Mouse (Mus musculus) MEL (cell line): Measurements from ENCODE around the gene Olfr1161. TPM values are rescaled to one million over a fixed set of nuclear protein-coding genes. Genes with fewer than 3 reads are reported as not detected.

Source experiments
- DNase-seq: peaks from one replicate; pipeline ENCODE4 v3.0.0; 2011; ENCODE audit warnings: low read depth, low spot score
- H3K27ac ChIP-seq: 2 replicates; pipeline ENCODE4 v1.5.1; 2012; ENCODE audit warnings: low read depth, mild to moderate bottlenecking, control low read depth, low read length, moderate library complexity; ENCODE audit not compliant: control insufficient read depth
- H3K27me3 ChIP-seq, 2 experiments: fragments of 150-350 bp in 1 of 2; sonication (generic) in 1 of 2; 2 replicates each; pipeline ENCODE4 v1.6.1; 2012; ENCODE audit warnings: low read length in 2 of 2, mild to moderate bottlenecking in 2 of 2, improper control_type of control experiment in 1 of 2, moderate library complexity in 1 of 2; ENCODE audit not compliant: insufficient read depth in 2 of 2, control insufficient read depth in 1 of 2
- H3K36me3 ChIP-seq, 2 experiments: 2 replicates each; pipeline ENCODE4 v1.6.1; 2012 to 2014; ENCODE audit warnings: low read length in 2 of 2, improper control_type of control experiment in 1 of 2, inconsistent platforms in 1 of 2, mild to moderate bottlenecking in 1 of 2; ENCODE audit not compliant: insufficient read depth in 2 of 2, control insufficient read depth in 1 of 2
- H3K4me1 ChIP-seq, 2 experiments: fragments of 150-350 bp in 1 of 2; sonication (generic) in 1 of 2; 2 replicates each; pipeline ENCODE4 v1.6.1; 2012; ENCODE audit warnings: low read length in 2 of 2, improper control_type of control experiment in 1 of 2, mild to moderate bottlenecking in 1 of 2; ENCODE audit not compliant: insufficient read depth in 2 of 2, control insufficient read depth in 1 of 2
- H3K4me3 ChIP-seq, 2 experiments: fragments of 150-350 bp in 1 of 2; sonication (generic) in 1 of 2; 2 replicates each; pipeline ENCODE4 v1.5.1; 2012; ENCODE audit warnings: low read depth in 2 of 2, low read length in 2 of 2, mild to moderate bottlenecking in 2 of 2, moderate library complexity in 2 of 2, control low read depth in 1 of 2, improper control_type of control experiment in 1 of 2; ENCODE audit not compliant: control insufficient read depth in 1 of 2, insufficient read depth in 1 of 2
- H3K79me2 ChIP-seq: 2 replicates; pipeline ENCODE4 v1.6.1; 2012; ENCODE audit warnings: mild to moderate bottlenecking, low read length, moderate library complexity; ENCODE audit not compliant: control insufficient read depth, poor library complexity, insufficient read depth
- H3K9ac ChIP-seq: 2 replicates; pipeline ENCODE4 v1.6.1; 2012; ENCODE audit warnings: low read depth, mild to moderate bottlenecking, control low read depth, low read length, moderate library complexity; ENCODE audit not compliant: control insufficient read depth, poor library complexity, severe bottlenecking
- H3K9me3 ChIP-seq: fragments of 150-350 bp; sonication (generic); replicated peaks from 2 replicates; pipeline ENCODE4 v1.6.1; 2012; ENCODE audit warnings: mild to moderate bottlenecking, low read length, improper control_type of control experiment, moderate library complexity; ENCODE audit not compliant: insufficient read depth
- BHLHE40 ChIP-seq: IDR thresholded peaks from 2 replicates; pipeline ENCODE4 v1.6.1; 2012; ENCODE audit warnings: low read depth, mild to moderate bottlenecking, inconsistent platforms, low read length, improper control_type of control experiment, borderline replicate concordance
- CHD1 ChIP-seq: IDR thresholded peaks from 2 replicates; pipeline ENCODE4 v1.6.1; 2012; ENCODE audit warnings: low read depth, mild to moderate bottlenecking, inconsistent platforms, low read length, improper control_type of control experiment
- E2F4 ChIP-seq: IDR thresholded peaks from 2 replicates; pipeline ENCODE4 v1.6.1; 2011; ENCODE audit warnings: low read depth, low read length, improper control_type of control experiment, borderline replicate concordance
- ELF1 ChIP-seq: IDR thresholded peaks from 2 replicates; pipeline ENCODE4 v1.6.1; 2014; ENCODE audit warnings: low read depth, mild to moderate bottlenecking, inconsistent platforms, low read length, improper control_type of control experiment, moderate library complexity
- ETS1 ChIP-seq: IDR thresholded peaks from 2 replicates; pipeline ENCODE4 v1.6.1; 2012; ENCODE audit warnings: low read depth, mild to moderate bottlenecking, inconsistent platforms, low read length, improper control_type of control experiment, moderate library complexity
- GABPA ChIP-seq: IDR thresholded peaks from 2 replicates; pipeline ENCODE4 v1.6.1; 2012; ENCODE audit warnings: low read depth, mild to moderate bottlenecking, inconsistent platforms, low read length, improper control_type of control experiment, moderate library complexity
- GATA1 ChIP-seq: IDR thresholded peaks from 2 replicates; pipeline ENCODE4 v1.6.1; 2011; ENCODE audit warnings: low read depth, low read length, improper control_type of control experiment
- HCFC1 ChIP-seq: IDR thresholded peaks from 2 replicates; pipeline ENCODE4 v1.6.1; 2012; ENCODE audit warnings: low read depth, mild to moderate bottlenecking, inconsistent platforms, low read length, improper control_type of control experiment, moderate library complexity
- JUND ChIP-seq: IDR thresholded peaks from 2 replicates; pipeline ENCODE4 v1.6.1; 2011; ENCODE audit warnings: low read depth, mild to moderate bottlenecking, improper control_type of control experiment, low read length
- MAFK ChIP-seq: IDR thresholded peaks from 2 replicates; pipeline ENCODE4 v1.6.1; 2011; ENCODE audit warnings: low read depth, mild to moderate bottlenecking, low read length, improper control_type of control experiment, borderline replicate concordance
- MAZ ChIP-seq: IDR thresholded peaks from 2 replicates; pipeline ENCODE4 v1.6.1; 2012; ENCODE audit warnings: low read depth, mild to moderate bottlenecking, inconsistent platforms, low read length, improper control_type of control experiment
- MEF2A ChIP-seq: IDR thresholded peaks from 2 replicates; pipeline ENCODE4 v1.6.1; 2014; ENCODE audit warnings: low read depth, mild to moderate bottlenecking, inconsistent platforms, low read length, improper control_type of control experiment; ENCODE audit not compliant: poor library complexity, insufficient replicate concordance, severe bottlenecking; ENCODE audit errors: extremely low read depth
- MXI1 ChIP-seq: IDR thresholded peaks from 2 replicates; pipeline ENCODE4 v1.6.1; 2011; ENCODE audit warnings: mild to moderate bottlenecking, low read depth, low read length, improper control_type of control experiment
- MYC ChIP-seq: IDR thresholded peaks from 2 replicates; pipeline ENCODE4 v1.6.1; 2011; ENCODE audit warnings: low read depth, mild to moderate bottlenecking, low read length, improper control_type of control experiment, moderate library complexity
- POLR2AphosphoS2 ChIP-seq: IDR thresholded peaks from 2 replicates; pipeline ENCODE4 v1.6.1; 2011; ENCODE audit warnings: low read length, improper control_type of control experiment
- POLR2AphosphoS5 ChIP-seq: IDR thresholded peaks from 2 replicates; pipeline ENCODE4 v1.6.1; 2012; ENCODE audit warnings: low read depth, borderline replicate concordance, mild to moderate bottlenecking, inconsistent platforms, low read length, moderate library complexity, mixed read lengths
- RAD21 ChIP-seq: IDR thresholded peaks from 2 replicates; pipeline ENCODE4 v1.6.1; 2011; ENCODE audit warnings: mild to moderate bottlenecking, low read depth, low read length, improper control_type of control experiment
- RCOR1 ChIP-seq: IDR thresholded peaks from 2 replicates; pipeline ENCODE4 v1.6.1; 2012; ENCODE audit warnings: low read depth, mild to moderate bottlenecking, inconsistent platforms, low read length, improper control_type of control experiment
- SIN3A ChIP-seq: IDR thresholded peaks from 2 replicates; pipeline ENCODE4 v1.6.1; 2012; ENCODE audit warnings: low read length, improper control_type of control experiment, inconsistent platforms
- SMC3 ChIP-seq: IDR thresholded peaks from 2 replicates; pipeline ENCODE4 v1.6.1; 2011; ENCODE audit warnings: low read depth, low read length, improper control_type of control experiment
- TAL1 ChIP-seq: IDR thresholded peaks from 2 replicates; pipeline ENCODE4 v1.6.1; 2012; ENCODE audit warnings: mild to moderate bottlenecking, inconsistent platforms, low read length, moderate library complexity, mixed read lengths
- TBP ChIP-seq: IDR thresholded peaks from 2 replicates; pipeline ENCODE4 v1.8.0; 2011; ENCODE audit warnings: low read depth, low read length, improper control_type of control experiment
- TCF12 ChIP-seq: IDR thresholded peaks from 2 replicates; pipeline ENCODE4 v1.6.1; 2014; ENCODE audit warnings: low read depth, mild to moderate bottlenecking, inconsistent platforms, low read length, improper control_type of control experiment, moderate library complexity
- USF2 ChIP-seq, 2 experiments: IDR thresholded peaks; 2 replicates each; pipeline ENCODE4 v1.6.1; 2011 to 2012; ENCODE audit warnings: improper control_type of control experiment in 2 of 2, low read length in 2 of 2, borderline replicate concordance in 1 of 2, inconsistent platforms in 1 of 2, low read depth in 1 of 2, mild to moderate bottlenecking in 1 of 2; ENCODE audit not compliant: insufficient read depth in 1 of 2
- ZKSCAN1 ChIP-seq: IDR thresholded peaks from 2 replicates; pipeline ENCODE4 v1.6.1; 2012; ENCODE audit warnings: low read depth, mild to moderate bottlenecking, inconsistent platforms, low read length, improper control_type of control experiment, moderate library complexity
- ZMIZ1 ChIP-seq: IDR thresholded peaks from 2 replicates; pipeline ENCODE4 v1.6.1; 2012; ENCODE audit warnings: low read depth, mild to moderate bottlenecking, inconsistent platforms, low read length, improper control_type of control experiment, moderate library complexity
- polyA plus RNA-seq, 2 experiments: library from polyadenylated mRNA; stranded (reverse) in 1 of 2; unstranded in 1 of 2; fragments of >175 nt in 1 of 2; fragments of >200 nt in 1 of 2; gene quantifications; 2 replicates each; pipeline versions ENCODE4 v1.2.1 to v1.2.4; 2012; ENCODE audit warnings: low replicate concordance in 2 of 2, low read depth in 1 of 2; ENCODE audit not compliant: insufficient read length in 2 of 2, insufficient read depth in 1 of 2, missing spikeins in 1 of 2
- total RNA-seq: library from RNA; depleted of rRNA; stranded (reverse); fragments of 300-350 nt; gene quantifications from 2 replicates; pipeline ENCODE4 v1.2.3, GENCODE M21; 2012

Gene Olfr1161
- total and polyA plus RNA-seq, 3 experiments, result not detected

DNA sequence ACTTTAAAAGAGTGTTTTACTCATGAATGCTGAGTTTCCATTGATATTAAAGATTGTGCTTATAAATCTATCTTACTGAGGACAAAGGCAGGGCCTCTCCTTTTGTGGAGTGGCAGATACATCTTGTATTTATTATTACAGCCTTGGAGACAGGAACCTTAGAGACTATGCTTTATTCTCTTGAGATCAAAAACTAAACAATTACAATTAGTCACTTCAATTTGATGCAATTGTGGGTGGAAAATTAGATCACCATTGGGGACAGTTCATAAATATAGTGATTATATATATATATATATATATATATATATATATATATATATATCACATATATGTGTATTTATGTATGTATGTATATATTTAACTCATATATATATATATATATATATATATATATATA lies 15.0 kb downstream of the Olfr1161 start, which contains the start of gene Olfr73:
Olfr73 (minus strand) TSS at position 101 of the 400 bp plus-strand sequence.
- no peaks in the 10 kb centered on the region for H3K27me3 ChIP-seq
- H3K36me3 ChIP-seq, result no peaks in the 10 kb centered on the region
- no peak within 1 kb of the TSS for H3K4me3 ChIP-seq
- H3K79me2 ChIP-seq, result no peaks in the 10 kb centered on the region
- H3K4me1 ChIP-seq, result no peaks in the 10 kb centered on the region
- H3K9me3 ChIP-seq, result no peaks in the 10 kb centered on the region
- H3K27ac ChIP-seq, result no peak within 1 kb of the TSS
- TF ChIP-seq GATA1, result no peak
- no peak for TF ChIP-seq GABPA
- no peak for TF ChIP-seq HCFC1
- TF ChIP-seq CHD1, result no peak
- TF ChIP-seq MXI1, result no peak
- no peak for TF ChIP-seq ZMIZ1
- TF ChIP-seq POLR2AphosphoS2, result no peak
- no peak for TF ChIP-seq MAFK
- TF ChIP-seq JUND, result no peak
- TF ChIP-seq SMC3, result no peak
- no peak for TF ChIP-seq BHLHE40
- no peak for TF ChIP-seq TAL1
- no peak for TF ChIP-seq USF2 (IDR thresholded peaks at IDR 0.05; ENCODE audit: borderline replicate concordance in 1 of 2, insufficient read depth in 1 of 2, low read depth in 1 of 2, low read length in 2 of 2)
- no peak for TF ChIP-seq MEF2A
- TF ChIP-seq E2F4, result no peak
- no peak for TF ChIP-seq TCF12
- no peak for TF ChIP-seq SIN3A
- TF ChIP-seq, all 39 proteins: peak for 0
- no peak within 1 kb of the TSS for H3K9ac ChIP-seq
- no peak for DNase-seq

DNA sequence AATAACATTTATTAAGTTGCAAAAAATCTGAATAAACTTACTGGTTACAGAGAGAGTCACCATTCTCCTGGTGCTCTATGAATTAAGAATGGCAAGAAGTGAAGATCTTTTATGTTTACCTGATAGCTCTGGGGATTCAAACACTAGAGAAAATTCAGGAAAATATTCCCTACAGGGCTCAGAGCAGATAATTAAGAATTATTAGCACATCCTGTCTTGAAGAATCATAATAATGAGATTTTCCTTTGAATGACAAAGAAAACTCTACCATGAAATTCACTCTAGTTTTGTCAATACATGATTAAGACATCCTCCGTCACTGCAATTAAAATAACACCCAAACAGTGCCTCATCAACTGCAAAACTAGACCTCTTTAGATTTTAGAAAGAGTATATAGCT lies 28.5 kb downstream of the Olfr1161 start, which contains the start of gene Olfr1162:
Olfr1162 (minus strand) TSS at position 101 of the 400 bp plus-strand sequence.
- H3K36me3 ChIP-seq, result no peaks in the 10 kb centered on the region
- TF ChIP-seq TBP, result no peak
- TF ChIP-seq RCOR1, result no peak
- no peak for TF ChIP-seq MYC
- TF ChIP-seq RAD21, result no peak
- TF ChIP-seq MAZ, result no peak
- TF ChIP-seq ZMIZ1, result no peak
- TF ChIP-seq MXI1, result no peak
- TF ChIP-seq POLR2AphosphoS5, result no peak
- no peak for TF ChIP-seq ETS1
- no peak for TF ChIP-seq SMC3
- TF ChIP-seq ZKSCAN1, result no peak
- no peak for TF ChIP-seq BHLHE40
- TF ChIP-seq ELF1, result no peak
- no peak within 1 kb of the TSS for H3K9ac ChIP-seq
- H3K9me3 ChIP-seq, result no peaks in the 10 kb centered on the region
- no peaks in the 10 kb centered on the region for H3K27me3 ChIP-seq
- no peaks in the 10 kb centered on the region for H3K79me2 ChIP-seq
- H3K27ac ChIP-seq, result no peak within 1 kb of the TSS
- no peaks in the 10 kb centered on the region for H3K4me1 ChIP-seq
- H3K4me3 ChIP-seq, result no peak within 1 kb of the TSS
- DNase-seq, result no peak
